Mouse (Mus musculus): Measurements from ENCODE around the gene Krtcap3.

- TF ChIP-seq CTCF (IDR thresholded peaks at IDR 0.05; ENCODE audit: low read depth, low read length) (no peak), POLR2A (IDR thresholded peaks at IDR 0.05; ENCODE audit: extremely low read depth, insufficient read depth, low read length) (no peak)
These were observed 47.1 kb upstream of the Krtcap3 start for GRCm38 (mm10) chr5:31204421-31204820.
